Mouse (Mus musculus) urinary bladder, adult 18-20 months (tissue): Measurements from ENCODE around the gene 4930455H04Rik.

Experiments used
- DNase-seq, 2 experiments: peaks; one replicate each; pipeline ENCODE4 v3.0.0; 2022; ENCODE audit warnings: low spot score in 2 of 2, mixed read lengths in 2 of 2

4930455H04Rik gene

DNA sequence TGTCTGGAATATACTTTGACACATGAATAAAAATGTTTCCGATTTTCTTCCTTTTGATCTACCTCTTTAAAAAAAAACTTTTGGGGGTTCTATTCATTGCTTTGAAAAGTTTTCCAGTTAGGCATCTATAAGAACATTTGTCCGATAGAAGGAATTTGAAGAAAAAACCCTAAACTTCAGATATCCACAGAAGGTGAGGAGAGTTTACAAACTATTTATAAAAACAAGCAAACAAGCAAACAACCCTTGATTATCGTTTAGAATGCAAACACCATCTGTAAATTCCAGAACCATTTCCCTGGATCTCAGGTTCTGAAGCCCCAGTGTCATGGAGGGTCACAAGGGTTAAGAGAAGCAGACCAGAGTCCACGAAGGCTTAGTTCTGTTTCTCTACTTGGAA lies at the start of gene 4930455H04Rik:
Gene 4930455H04Rik, plus strand, starts transcription at position 301 of the 400 bp plus-strand sequence.
- DNase-seq = no peak

DNA sequence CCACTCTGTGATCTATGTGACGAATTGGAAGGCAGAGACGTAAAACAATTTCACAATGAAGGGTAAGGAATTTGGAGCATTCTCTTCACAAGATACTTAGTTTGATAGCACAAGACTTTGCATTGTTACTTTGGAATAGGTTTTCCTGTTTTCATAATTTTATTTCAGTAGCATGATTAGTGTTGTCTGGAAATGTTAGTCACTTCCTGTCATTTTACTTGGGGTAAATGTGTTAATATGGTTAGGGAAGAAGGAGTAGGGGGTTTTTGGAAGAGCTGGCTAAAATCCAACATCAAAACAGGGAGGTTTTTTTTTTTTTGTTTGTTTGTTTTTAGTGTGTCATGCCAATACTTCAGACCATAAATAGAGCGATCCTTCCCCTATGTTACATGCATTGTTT lies 46.5 kb upstream of the 4930455H04Rik start:
- no peak for DNase-seq

DNA sequence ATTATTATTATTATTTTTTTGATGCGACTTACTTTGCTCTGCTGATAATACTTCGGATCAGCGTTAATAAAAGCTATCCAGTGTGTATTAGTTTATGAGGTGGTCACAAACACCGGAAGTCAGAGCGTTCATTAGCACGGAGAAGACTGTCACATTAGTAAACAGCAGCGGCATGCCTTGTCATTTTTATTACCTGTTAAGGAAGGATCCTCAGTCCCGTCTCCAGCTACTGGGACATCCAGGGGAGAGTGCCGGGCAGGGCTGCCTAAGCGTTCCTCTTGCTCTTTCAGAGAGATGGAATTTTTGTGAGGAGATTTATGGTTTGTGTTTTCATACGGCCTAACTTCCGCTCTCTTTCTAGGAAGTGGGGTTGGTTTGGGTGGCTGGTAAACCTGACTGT lies 45.0 kb upstream of the 4930455H04Rik start:
- DNase-seq = no peak

DNA sequence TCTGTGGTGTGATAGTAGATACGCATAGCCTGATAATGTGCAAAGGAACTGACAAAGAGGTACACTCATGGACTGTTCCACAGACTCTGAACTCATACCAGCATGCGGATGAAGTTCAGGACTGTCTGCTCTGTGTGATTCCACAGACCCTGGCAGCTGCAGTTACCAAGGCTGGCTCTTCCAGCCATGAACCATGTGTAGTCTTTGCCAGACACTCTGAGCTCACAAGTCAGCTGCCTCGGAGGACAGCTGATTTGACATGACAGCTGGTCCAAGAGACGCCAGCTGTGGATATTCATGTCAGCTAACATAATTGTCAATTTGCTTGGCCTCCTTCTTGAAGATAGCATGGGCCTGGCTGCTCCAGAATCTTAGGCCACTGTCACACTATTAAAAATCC lies 39.1 kb upstream of the 4930455H04Rik start:
- no peak for DNase-seq

DNA sequence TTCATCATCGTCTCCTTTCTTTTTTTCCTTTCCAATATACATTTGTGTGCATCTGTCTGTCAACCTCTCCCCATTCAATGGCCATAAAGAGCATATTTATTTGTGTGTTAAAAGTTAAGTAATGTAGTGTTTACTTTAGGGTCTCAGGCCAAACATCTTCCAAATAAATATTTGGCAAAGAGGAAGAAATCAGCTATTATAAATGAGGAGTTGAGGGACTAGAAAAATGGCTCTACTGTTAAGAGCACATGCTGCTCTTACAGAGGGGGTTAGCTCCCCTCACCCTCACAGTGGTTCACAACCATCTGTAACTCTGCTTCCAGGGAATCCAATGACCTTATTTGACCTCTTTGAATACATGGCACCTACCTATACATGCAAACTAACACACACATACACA lies 34.9 kb upstream of the 4930455H04Rik start:
- no peak for DNase-seq

DNA sequence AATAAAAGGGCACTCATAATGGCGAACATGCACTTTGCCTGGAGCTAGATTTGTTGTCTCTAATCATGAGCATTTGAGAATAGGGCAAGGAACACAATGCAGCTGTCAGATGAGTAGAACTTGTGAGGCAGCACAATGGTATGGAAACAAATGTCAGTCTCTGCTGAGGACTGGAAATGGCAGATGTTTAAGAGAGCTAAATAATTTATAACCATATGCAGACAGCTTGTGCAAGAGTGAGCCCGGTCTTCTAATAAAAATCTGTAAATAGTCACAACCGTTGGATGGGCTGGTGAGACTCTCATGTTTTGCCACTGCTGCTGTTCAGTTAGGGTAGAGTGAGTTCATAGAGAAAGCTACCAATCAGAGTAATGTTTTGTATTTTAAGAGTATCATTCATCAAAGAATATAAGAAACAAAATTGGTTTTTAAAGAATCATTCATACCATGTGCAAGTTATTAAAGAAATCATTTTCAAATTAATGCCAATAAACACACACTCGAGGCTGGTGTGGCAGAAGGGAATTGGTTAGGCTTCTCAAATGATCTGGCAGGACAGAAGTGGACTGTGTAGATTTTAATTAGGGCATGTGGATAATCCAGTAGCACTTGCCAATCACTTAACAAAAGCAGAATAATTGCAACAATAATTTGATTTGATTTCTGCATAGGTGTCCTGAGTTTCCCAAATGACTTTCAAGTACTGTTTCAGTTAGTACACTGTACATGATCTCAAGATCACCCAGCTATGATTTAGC lies 31.0 kb upstream of the 4930455H04Rik start:
- DNase-seq = no peak

DNA sequence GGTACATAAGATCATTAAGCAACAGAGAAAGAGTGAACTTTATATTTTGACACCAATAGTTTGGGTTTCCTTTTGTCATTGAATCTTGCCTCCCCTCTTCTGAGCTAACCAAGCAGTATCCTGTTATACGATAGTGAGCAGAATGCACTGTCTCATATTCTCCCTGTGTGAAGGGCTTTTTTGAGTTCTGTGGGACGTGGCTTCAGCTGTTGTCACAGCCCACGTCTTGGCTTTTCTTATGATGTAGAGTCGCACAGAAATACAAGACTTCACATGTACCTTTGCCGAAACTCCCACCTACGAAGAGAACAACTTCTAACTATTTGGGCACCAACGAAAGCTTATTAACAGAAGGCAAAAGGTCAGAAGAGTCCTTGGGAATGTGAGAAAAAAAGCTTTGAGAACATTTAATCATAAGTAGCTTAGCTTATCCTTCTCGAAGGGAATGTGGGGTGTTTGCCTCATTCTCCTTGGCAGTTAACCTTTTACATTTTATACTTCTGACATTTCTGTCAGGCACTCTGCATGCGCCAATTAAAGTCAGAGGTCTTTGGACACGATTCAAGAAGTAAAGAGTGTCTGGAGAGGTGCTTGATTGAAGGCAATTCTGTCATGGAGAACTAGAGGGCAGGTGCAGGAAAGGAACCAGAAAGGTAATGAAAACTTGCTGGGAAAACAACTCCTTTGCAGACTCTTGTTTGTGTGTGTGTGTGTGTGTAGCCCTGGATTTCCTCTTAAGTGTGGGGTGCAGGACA lies 27.1 kb upstream of the 4930455H04Rik start:
- no peak for DNase-seq

DNA sequence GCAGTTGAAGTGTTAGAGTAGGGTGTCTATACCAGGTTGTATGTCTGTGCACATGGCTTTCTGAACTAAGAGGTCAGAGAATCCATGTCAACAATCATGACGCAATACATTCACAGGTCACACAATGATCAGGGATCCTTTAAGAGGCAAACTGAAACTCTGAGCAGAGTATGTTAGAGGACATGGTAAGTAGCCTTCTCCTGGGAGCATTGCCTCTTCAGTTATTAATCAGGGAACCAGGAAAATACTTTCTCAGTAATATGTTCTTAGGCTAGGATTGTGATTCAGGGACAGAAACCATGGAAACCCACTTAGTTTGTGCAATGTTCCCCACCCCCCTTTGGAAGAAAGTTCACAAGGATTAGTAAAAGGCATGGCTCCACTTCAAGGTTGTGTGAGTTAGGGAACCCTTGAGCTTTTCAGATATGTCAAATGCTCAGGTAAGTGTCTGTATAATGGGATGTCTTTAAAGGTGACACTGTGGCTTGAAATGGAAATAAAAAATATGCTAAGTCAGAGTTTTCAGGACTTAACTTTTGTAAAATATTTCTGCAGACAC lies 26.4 kb upstream of the 4930455H04Rik start:
- DNase-seq = no peak

DNA sequence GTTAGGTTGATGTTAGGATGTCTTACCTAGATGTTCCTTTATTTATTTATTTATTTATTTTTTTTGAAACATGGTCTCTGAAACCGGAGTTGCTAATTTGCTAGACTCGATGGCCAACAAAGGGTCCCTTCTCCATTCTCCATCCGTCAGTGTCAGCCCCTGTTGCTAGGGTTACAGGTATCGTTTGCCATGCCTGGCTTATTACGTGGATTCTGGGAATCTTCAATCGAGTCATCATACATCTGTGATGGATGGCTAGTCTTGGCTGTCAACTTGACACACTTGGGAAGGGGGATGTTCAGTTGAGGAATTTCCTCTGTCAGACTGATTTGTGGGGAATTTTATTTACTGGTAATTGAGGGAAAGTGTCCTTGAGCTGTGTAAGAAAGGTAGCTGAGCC lies 25.3 kb upstream of the 4930455H04Rik start:
- DNase-seq = no peak

DNA sequence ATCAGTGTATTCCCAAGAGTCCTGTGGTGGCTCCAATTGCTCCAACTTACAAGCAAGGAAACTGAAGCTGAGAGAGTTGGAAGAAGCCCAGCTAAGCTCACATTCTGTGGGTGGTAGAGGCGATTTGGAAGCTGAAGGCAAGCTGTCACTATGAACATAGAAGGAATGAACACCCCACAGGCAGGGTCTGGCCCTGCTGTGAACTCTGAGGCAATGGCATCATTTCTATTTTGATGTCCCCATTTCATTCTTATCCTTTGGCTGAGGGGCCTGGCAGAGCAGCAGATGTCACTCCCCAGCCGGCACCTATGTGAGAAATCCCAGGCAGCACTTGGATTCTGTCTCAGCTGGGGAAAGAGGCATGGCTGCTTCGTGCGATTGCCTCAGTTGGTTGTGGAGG lies 24.6 kb upstream of the 4930455H04Rik start:
- no peak for DNase-seq

DNA sequence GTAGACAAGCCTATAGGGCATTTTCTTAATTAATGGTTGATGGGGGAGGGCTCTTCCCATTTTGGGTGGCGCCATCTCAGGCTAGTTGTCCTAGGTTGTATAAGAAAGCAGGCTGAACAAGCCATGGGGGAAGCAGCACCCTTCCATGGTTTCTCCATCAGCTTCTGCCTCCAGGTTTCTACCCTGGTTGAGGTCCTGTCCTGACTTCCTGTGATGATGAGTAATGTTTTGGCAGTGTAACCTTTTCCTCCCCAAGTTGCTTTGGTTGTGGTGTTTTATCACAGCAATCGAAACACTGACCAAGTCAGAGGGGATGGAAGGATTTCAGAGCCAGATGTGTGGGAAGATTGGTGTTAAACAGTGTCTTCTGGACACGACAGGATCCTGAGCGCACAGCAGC lies 21.6 kb upstream of the 4930455H04Rik start:
- no peak for DNase-seq

DNA sequence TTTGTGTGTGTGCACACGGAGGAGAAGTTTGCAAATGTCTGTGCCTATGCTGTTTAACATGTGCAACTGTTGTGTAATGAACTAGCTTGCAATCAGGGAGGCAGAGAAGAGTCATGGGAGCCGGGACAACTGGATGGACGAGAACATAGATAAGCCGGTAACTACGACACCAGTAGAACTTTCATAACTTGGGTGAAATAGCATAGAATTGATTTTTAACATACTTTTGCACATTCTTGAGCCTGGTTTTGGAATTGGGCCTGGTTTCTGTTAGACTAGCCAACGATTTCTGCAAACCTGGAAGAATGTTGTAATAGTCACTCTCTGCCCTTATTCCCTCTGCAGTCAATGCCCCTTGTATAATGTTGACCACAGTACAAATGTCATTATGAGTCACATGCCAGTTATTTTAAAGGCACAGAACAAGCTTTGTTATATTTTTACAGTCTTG lies 17.4 kb upstream of the 4930455H04Rik start:
- DNase-seq = no peak

DNA sequence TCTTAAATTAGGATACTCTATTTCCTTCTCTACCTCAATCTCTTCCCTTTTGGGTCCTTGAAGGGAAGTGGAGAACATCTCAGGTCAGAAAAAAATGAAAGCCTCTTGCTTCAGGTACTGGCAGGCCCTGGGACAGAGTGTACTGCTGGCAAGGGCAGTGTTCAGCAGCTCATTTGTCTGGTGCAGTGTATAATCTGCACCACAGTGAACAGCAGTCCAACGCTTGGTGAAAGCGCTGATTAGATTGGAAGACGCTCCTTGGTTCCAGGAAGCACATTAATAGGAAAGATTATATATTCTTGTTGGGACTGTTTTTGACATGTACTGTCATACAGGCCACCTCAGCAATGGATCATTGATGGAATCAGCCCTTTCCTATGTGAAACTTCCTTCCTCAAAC lies 16.6 kb upstream of the 4930455H04Rik start:
- no peak for DNase-seq

DNA sequence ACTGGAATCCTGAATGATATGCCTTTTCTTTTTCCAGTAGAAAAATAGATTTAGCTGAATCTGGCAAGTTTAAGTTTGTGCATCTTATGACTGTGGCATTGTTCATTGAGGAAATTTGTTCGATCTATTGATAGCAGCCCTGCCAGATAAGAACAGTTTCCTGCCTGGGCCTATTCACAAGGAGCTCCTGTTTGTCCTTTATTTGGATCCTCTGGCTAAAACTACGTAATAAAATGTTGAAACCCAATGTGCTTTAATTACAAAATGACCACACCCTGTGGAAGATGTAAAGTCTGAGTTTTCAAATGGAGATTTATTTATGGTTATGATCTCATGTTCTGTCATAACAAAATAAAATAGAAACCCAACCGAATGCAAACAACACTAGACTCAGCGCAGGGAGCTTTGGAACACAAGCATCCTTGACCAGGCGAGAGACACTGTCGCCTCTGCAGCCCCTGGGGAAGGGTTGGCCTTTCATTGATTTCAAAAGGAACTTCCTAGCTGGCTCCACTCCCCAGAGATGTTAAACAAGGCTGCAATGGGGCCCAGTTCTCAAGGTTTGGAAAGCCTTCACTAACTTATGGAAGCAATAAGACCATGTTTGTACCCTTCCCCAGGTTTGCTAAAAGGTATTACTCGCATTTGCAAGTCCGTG lies 15.7 kb upstream of the 4930455H04Rik start:
- DNase-seq = no peak

DNA sequence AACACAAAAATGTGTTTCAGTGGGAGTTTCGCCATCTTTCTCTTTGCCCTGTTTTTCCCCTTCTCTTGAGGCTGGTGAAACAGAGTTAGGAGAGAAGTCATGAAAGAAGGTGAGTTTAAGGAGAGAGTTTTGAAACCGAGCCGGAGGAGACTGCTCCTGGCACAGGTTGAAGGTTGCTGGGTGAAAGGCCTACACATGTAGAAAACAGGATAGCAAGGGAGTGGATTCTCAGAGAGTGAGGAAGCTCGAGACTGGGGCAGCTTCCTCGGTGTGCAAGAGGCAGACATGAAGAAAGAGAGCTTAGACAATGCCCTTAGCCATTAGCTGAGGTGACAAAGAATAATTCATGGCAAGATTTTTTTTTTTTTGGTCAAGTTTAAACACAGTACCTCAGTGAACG lies 14.7 kb upstream of the 4930455H04Rik start:
- no peak for DNase-seq

DNA sequence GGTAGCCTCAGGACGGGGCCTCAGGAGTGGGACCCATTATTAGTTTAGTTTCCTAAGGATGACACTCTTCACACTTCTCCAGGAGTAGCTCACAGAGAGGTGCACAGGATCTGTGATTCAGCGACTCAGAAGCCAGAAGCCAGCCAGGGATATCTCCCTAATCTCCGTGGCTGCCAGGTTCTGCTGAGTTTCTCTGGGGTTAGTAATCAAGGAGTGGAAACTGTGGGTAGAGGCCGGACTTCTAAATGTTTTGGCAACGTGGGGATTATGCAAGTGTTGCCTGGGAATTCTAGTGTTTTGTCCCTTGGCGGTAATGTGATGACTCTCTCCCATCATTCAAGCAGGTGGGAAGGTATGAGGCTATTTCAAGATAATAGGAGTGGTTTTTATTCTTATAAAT lies 13.0 kb upstream of the 4930455H04Rik start:
- DNase-seq = no peak

DNA sequence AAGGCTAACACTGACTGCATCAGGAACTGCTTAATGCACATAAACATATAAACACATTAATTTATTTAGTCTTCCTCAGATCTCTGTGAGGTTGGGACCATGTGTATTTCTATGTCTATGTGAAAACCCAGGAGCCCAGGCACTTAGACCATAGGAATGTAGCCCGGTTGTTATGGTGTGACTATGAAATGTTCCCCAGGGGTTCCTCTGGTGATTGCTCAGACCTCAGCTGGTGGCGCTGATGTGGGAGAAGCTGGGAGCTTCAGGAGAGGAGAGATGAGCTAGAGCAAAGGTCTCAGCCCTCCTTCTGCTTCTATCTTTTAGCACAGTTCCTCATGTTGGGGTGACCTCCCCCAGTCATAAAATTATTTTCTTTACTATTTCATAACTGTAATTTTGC lies 7.7 kb upstream of the 4930455H04Rik start:
- DNase-seq = no peak

DNA sequence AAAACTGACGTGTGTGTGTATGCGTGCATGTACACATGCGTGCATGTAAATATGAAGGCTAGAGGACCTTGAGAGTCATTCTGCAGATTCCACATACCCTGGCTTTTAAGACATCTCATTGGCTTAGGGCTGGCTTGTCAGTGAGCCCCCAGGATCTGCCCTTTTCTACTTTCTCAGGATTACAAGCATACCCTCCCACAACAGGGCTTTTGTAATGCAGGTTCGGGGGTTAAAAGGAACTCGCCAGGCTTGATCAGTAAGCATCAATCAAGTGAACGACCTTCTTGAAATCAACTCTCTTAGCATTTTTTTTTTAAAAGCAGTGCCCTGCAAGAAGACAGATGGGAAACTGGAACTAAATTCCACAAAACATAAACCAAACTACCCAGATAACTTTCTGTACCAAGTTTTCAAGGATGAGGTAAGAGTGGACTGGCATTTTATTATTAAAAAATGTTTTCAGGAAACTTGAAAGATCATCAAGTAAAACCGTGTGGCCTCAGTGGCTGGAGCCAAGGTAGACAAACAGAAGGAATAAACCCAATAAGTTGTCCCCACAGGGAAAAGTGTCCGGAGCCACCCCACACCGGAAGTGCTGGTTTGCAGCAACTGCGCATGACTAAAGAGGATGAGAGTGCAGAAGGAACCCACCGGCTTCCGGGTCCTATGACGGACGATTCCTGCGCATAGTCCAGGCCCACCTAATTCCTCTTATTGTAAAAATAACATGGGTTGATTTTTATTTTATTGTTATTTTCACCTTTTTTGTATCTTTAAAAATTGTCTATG lies 6.5 kb upstream of the 4930455H04Rik start:
- no peak for DNase-seq

DNA sequence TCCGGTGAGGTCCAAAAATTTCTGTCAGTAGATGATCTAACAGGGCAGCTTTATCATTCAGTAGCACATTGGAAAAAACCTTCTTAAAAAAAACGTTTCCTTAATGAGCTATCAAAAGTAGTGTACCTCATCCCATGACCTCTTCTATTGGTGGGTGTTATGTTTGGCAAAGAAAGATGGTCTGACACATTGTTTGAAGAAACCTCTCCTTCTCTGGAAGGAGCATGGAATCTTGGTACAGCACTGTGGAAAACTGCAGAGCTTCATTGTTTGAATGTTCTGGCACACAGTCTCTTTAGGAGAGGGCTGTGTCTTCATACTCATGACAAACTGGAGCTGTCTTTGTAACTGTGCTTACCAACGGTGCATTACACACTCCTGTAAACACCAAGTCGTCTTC lies 4.9 kb upstream of the 4930455H04Rik start:
- DNase-seq = no peak

DNA sequence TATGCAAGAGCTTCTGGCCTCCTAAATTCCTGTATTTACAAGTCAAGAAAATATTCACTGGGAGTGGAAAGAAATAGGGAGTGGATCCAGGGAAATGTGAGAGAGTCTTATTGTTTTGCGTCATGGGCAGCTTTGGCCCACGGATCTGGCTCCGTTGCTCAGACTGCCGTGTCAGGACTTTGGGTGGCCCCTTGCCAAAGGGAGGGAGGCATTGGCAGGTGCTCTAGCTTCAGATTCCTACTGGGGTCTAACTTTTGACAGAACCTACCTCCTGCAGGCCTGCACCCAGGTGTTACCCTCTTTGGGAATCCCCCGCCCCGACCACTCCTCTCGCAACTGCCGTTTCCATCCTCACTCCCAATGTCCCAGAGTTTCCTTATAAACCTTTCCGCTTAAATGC lies 3.6 kb upstream of the 4930455H04Rik start:
- DNase-seq = no peak

DNA sequence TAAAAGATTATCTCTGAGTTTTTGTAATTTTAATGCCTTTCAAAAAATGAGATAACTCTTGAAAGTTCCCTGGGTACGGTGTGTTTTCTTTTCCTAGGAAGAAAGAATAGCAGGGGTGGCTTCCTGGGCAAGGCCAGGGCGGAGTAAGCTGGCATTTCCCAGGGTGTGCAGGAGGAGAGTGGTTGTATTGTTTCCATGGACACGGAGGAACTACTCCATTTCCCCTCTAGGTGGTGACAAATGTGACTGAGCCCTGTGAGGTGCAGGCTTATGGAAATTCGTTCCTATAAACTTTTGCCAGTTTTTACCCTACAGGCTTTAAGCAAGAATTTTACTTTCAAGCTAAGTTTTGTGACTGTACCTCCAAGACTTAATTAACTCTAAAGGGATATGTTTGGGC lies 1.8 kb upstream of the 4930455H04Rik start:
- no peak for DNase-seq

DNA sequence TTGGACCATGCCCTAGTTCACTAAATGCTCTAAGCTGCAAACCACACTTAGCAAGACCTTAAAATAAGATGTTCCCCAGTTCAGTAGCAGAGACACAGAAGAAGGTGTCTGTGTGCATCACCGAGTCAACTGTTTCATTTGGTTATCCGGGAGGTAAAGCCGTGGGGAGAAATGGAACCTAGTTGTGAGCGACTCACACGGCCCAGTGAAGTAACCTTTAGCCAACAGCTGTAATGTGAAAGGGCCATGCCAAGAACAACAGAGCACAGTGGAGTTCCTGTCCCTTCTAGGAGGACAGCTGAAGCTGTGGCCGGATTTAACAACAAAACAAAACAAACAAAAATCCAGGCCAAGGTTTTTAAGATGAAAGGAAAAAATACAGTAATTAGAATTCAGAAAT lies 1.3 kb upstream of the 4930455H04Rik start:
- no peak for DNase-seq
